Mouse (Mus musculus) liver, postnatal 0 days (tissue): Measurements from ENCODE around the gene Mnt.

ENCODE experiments used
- CTCF ChIP-seq: sonication (generic); IDR thresholded peaks from 2 replicates; pipeline ENCODE4 v1.5.1; 2016; ENCODE audit warnings: antibody characterized with exemption, low read depth
- EP300 ChIP-seq: IDR thresholded peaks from 2 replicates; pipeline ENCODE4 v1.6.1; 2016; ENCODE audit warnings: antibody characterized with exemption, low read depth, mild to moderate bottlenecking

DNA sequence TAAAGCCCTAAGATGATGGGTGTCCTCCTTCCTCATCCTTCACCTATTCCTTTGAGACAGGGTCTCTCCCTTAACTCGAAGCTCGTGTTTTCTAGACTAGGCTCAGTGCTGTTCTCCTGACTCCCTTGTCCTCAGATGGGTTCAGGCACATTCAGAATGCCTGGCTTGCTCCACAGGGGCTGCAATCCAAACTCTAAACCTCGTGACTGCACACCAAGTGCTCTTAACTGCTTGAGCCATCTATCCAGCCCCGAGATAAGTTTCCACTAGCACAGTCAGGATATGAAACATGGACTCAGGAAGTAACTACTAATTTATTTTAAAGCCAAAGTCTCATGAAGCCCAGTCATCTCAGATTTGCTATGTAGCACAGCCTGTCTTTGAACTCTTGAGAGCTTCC is 39.8 kb downstream of the Mnt start:
- TF ChIP-seq CTCF = no peak
- TF ChIP-seq EP300 = no peak
